Comparison of ENCODE assay signal across 25 mouse cellular contexts in the genomic region with DNA sequence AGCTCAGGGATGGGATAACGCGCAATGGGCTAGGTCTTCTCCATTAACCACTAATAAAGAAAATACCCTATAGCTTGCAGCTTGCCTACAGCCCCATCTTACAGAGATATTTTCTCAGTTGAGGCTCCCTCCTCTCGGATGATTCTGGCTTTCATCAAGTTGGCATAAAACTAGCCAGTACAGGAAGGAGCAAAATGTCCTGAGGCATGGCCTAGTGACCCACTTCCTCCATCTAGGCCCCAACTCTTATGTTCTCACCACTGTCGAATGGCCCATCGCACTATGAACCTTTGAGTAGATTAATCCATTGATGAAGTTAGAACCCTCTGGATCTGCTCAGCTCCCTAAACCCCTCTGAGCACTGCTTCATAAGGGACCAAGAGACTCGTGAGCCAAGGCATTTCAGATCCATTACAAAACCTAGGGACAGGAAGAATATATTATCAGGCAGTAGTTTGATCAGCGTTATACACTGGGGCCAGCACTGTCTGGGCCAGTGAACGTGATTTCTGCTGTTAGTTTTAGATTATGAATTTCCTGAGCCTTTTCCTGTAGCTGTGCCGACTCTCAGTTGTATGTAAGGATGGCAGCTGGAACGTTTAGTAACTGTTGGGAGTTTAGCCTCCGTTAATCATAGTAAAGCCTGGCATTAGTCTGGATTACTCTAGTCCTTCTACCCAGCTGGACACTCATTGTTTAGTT.
A peak's percentile ranks its signal among the peaks of the same experiment; 100 is the strongest.
DNase-seq lines count a peak whose midpoint lies in the region; ATAC-seq and TF ChIP-seq lines count a peak whose summit lies in the region.
"Had no signal": no experiment of that assay in that cellular context is flagged by ENCODE, and none has a peak within 500 bp of the region (broad histone marks: within the 10 kb centered on the region; RNA-seq: fewer than 3 reads in every experiment).

No protein-coding gene starts in this region.

- no peaks in the 10 kb centered on the region for H3K36me3 ChIP-seq in heart, embryonic 11.5 days (ENCODE audit: control insufficient read depth, insufficient read depth, low read length)
- no peaks in the 10 kb centered on the region for H3K36me3 ChIP-seq in heart, embryonic 14.5 days (ENCODE audit: control insufficient read depth, insufficient read depth, low read length)
- H3K36me3 ChIP-seq in heart, postnatal 0 days (replicated peaks; ENCODE audit: control insufficient read depth, insufficient read depth, low read length), result no peaks in the 10 kb centered on the region
- H3K36me3 ChIP-seq: forebrain, embryonic 10.5 days; G1E; hindbrain, embryonic 12.5 days; hindbrain, embryonic 15.5 days had no signal

- no peak for TF ChIP-seq EP300 in heart, postnatal 0 days (IDR thresholded peaks at IDR 0.05; ENCODE audit: low read depth)

- H3K27ac ChIP-seq in heart, embryonic 11.5 days (ENCODE audit: low read depth, low read length), result peak overlapping the region; percentile 38
- H3K27ac ChIP-seq in heart, embryonic 14.5 days (replicated peaks in 1 of 2; ENCODE audit: control insufficient read depth in 1 of 2, insufficient read depth in 1 of 2, low read depth in 2 of 2, low read length in 2 of 2), result peak overlapping the region; percentile 63 to 71
- no peak overlapping the region for H3K27ac ChIP-seq in heart, postnatal 0 days (ENCODE audit: low read depth)
- H3K27ac ChIP-seq: forebrain, embryonic 10.5 days; forebrain, embryonic 13.5 days; hindbrain, embryonic 12.5 days; hindbrain, embryonic 15.5 days had no signal

- H3K27me3 ChIP-seq in heart, embryonic 11.5 days (ENCODE audit: control insufficient read depth, insufficient read depth, low read length), result no peaks in the 10 kb centered on the region
- H3K27me3 ChIP-seq in heart, embryonic 14.5 days (ENCODE audit: control insufficient read depth, insufficient read depth, low read length), result no peaks in the 10 kb centered on the region
- no peaks in the 10 kb centered on the region for H3K27me3 ChIP-seq in heart, postnatal 0 days (ENCODE audit: control insufficient read depth, insufficient read depth, low read length)
- H3K27me3 ChIP-seq: CH12.LX; forebrain, embryonic 13.5 days; hindbrain, embryonic 12.5 days; hindbrain, embryonic 15.5 days; Patski had no signal

- no peak overlapping the region for H3K9ac ChIP-seq in heart, embryonic 11.5 days (ENCODE audit: low read depth, low read length)
- H3K9ac ChIP-seq in heart, embryonic 14.5 days (ENCODE audit: low read length), result no peak overlapping the region
- no peak overlapping the region for H3K9ac ChIP-seq in heart, postnatal 0 days (replicated peaks; ENCODE audit: low read depth, low read length)
- H3K9ac ChIP-seq: forebrain, embryonic 13.5 days; hindbrain, embryonic 12.5 days; hindbrain, embryonic 15.5 days had no signal

- H3K9me3 ChIP-seq in heart, embryonic 11.5 days (replicated peaks; ENCODE audit: control insufficient read depth, low read length), result no peaks in the 10 kb centered on the region
- no peaks in the 10 kb centered on the region for H3K9me3 ChIP-seq in heart, embryonic 14.5 days (ENCODE audit: control insufficient read depth, low read length)
- no peaks in the 10 kb centered on the region for H3K9me3 ChIP-seq in heart, postnatal 0 days (replicated peaks; ENCODE audit: control insufficient read depth, low read length)
- H3K9me3 ChIP-seq: forebrain, embryonic 10.5 days; forebrain, embryonic 13.5 days; hindbrain, embryonic 12.5 days; hindbrain, embryonic 15.5 days had no signal

- no peak for TF ChIP-seq CTCF in heart, postnatal 0 days (IDR thresholded peaks at IDR 0.05; ENCODE audit: low read depth)

- peak; percentile 67 for ATAC-seq in heart, embryonic 11.5 days (replicated peaks; ENCODE audit: insufficient number of reproducible peaks, low FRiP score, low TSS enrichment)
- peak; percentile 75; the same call in 1 of the 2 replicates for ATAC-seq in heart, embryonic 14.5 days (ENCODE audit: insufficient number of reproducible peaks, insufficient read depth, low FRiP score, low read depth)
- ATAC-seq in heart, postnatal 0 days (ENCODE audit: insufficient read depth, low read depth), result no peak
- ATAC-seq: forebrain, embryonic 13.5 days; forebrain, embryonic 16.5 days; intestine, postnatal 0 days; Patski had no signal

- no peak for DNase-seq in heart, adult 18-20 months
- DNase-seq in heart, postnatal 10 days, result no peak
- peak; percentile 17 for DNase-seq in heart, postnatal 0 days (ENCODE audit: low spot score)
- DNase-seq in heart, postnatal 25 days (ENCODE audit: low spot score), result no peak
- DNase-seq in thymus, postnatal 0 days (ENCODE audit: low spot score), result no peak
- DNase-seq: adrenal gland, postnatal 10 days; adrenal gland, postnatal 36 days; B cell, adult 2 months; cerebellum, adult 18-20 months; cerebellum, adult 9-10 months; cerebellum, postnatal 14 days; gastrocnemius, postnatal 10 days; gastrocnemius, postnatal 36 days; kidney, adult 2 months had no signal

- no peak overlapping the region for H3K4me3 ChIP-seq in heart, embryonic 11.5 days (ENCODE audit: low read depth, low read length)
- no peak overlapping the region for H3K4me3 ChIP-seq in heart, embryonic 14.5 days (ENCODE audit: control insufficient read depth in 1 of 2, insufficient read depth in 1 of 2, low read depth in 1 of 2, low read length in 2 of 2)
- no peak overlapping the region for H3K4me3 ChIP-seq in heart, postnatal 0 days (ENCODE audit: low read depth, low read length)
- H3K4me3 ChIP-seq: forebrain, embryonic 10.5 days; forebrain, embryonic 13.5 days; hindbrain, embryonic 12.5 days; hindbrain, embryonic 15.5 days had no signal

- no peaks in the 10 kb centered on the region for H3K4me1 ChIP-seq in heart, embryonic 11.5 days (ENCODE audit: control insufficient read depth, insufficient read depth, low read length)
- H3K4me1 ChIP-seq in heart, embryonic 14.5 days (ENCODE audit: control insufficient read depth in 2 of 2, insufficient read depth in 2 of 2, low read length in 2 of 2), result peaks cover 3% of the 10 kb centered on the region in 2 experiments; a peak in 1 of 4 replicates
- H3K4me1 ChIP-seq in heart, postnatal 0 days (ENCODE audit: control insufficient read depth, insufficient read depth), result no peaks in the 10 kb centered on the region
- H3K4me1 ChIP-seq: hindbrain, embryonic 15.5 days had no signal

- 61% methylated on average over 11 of the region's 11 CpGs for WGBS in heart, embryonic 11.5 days (ENCODE audit: insufficient replicate concordance)
- 57% methylated on average over 11 of the region's 11 CpGs for WGBS in heart, embryonic 14.5 days
- WGBS in heart, postnatal 0 days, result 51% methylated on average over 11 of the region's 11 CpGs

- H3K4me2 ChIP-seq in heart, embryonic 11.5 days, result no peak overlapping the region
- no peak overlapping the region for H3K4me2 ChIP-seq in heart, embryonic 14.5 days (ENCODE audit: low read length)
- no peak overlapping the region for H3K4me2 ChIP-seq in heart, postnatal 0 days (ENCODE audit: low read depth, low read length)
- H3K4me2 ChIP-seq: forebrain, embryonic 13.5 days; hindbrain, embryonic 12.5 days; hindbrain, embryonic 15.5 days had no signal

- intact Hi-C loops in heart, postnatal 10 days (cut with DNase I), result loop anchor here (5.0 kb wide), 2 partner anchors 35 to 630 kb away; no protein-coding TSS in a partner anchor
- intact Hi-C loops in heart, postnatal 25 days (cut with DNase I), result no loop called here
